ENCODE assay signal across 8 mouse cellular contexts in the genomic region with DNA sequence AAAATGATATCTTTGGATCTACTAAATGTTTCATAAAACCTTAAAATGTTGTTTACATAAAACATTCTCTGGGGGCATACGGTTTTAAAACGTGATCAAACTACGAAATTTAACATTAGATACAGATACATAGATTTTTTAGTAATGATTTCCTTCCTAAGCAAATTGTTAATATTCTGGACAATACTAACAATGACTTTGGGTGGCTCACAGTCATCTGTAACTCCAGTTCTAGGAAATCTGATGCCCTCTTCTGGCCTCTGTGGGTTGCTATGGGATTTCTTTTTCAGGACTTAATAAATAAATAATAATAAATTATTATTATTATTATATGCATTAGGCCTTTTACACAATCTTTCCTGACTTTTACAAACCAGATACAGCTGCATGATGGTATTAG. TPM values are rescaled to one million over a fixed set of nuclear protein-coding genes. Genes with fewer than 3 reads are reported as not detected.
DNase-seq lines count a peak whose midpoint lies in the region; ATAC-seq and TF ChIP-seq lines count a peak whose summit lies in the region.

No protein-coding gene starts in this region.

- DNase-seq in cerebellum, adult 2 months = peak in 1 of 2 experiments; percentile 67
- DNase-seq in cerebellum, postnatal 14 days = peak; percentile 55 to 62
- DNase-seq in hindbrain, embryonic 11.5 days (ENCODE audit: low spot score) = peak; percentile 41
- DNase-seq in ovary, adult 18-20 months (ENCODE audit: low spot score) = no peak
- DNase-seq in gastrocnemius, postnatal 36 days = no peak

- no peak for ATAC-seq in cerebellum, adult (ENCODE audit: insufficient number of reproducible peaks, low FRiP score, low TSS enrichment)
- no peak for ATAC-seq in hindbrain, embryonic 11.5 days (ENCODE audit: low FRiP score)
- no peak for ATAC-seq in liver, embryonic 15.5 days (ENCODE audit: insufficient read depth)
- ATAC-seq in stomach, embryonic 15.5 days (ENCODE audit: insufficient read depth, low FRiP score, low read depth) = no peak

- H3K4me3 ChIP-seq in cerebellum, adult 2 months (replicated peaks; ENCODE audit: insufficient read depth, low read depth, low read length) = peak overlapping the region; percentile 95
- H3K4me3 ChIP-seq in hindbrain, embryonic 11.5 days (ENCODE audit: low read depth, low read length) = peak overlapping the region; percentile 68
- peak overlapping the region; percentile 70 for H3K4me3 ChIP-seq in liver, embryonic 15.5 days (replicated peaks)
- H3K4me3 ChIP-seq in stomach, embryonic 15.5 days (replicated peaks) = peak overlapping the region; percentile 81; the same call in 1 of the 2 replicates

- WGBS in cerebellum, adult 2 months = 8% methylated on average over 3 of the region's 3 CpGs
- WGBS in hindbrain, embryonic 11.5 days = 17% methylated on average over 3 of the region's 3 CpGs
- 21% methylated on average over 3 of the region's 3 CpGs for WGBS in liver, embryonic 15.5 days (ENCODE audit: insufficient replicate concordance)
- WGBS in stomach, embryonic 15.5 days = 18% methylated on average over 3 of the region's 3 CpGs

- H3K9ac ChIP-seq in hindbrain, embryonic 11.5 days (ENCODE audit: low read depth, low read length) = no peak overlapping the region
- no peak overlapping the region for H3K9ac ChIP-seq in liver, embryonic 15.5 days
- H3K9ac ChIP-seq in stomach, embryonic 15.5 days = no peak overlapping the region

- no peaks in the 10 kb centered on the region for H3K36me3 ChIP-seq in hindbrain, embryonic 11.5 days (ENCODE audit: control insufficient read depth, insufficient read depth, low read length)
- no peaks in the 10 kb centered on the region for H3K36me3 ChIP-seq in liver, embryonic 15.5 days (replicated peaks)
- H3K36me3 ChIP-seq in stomach, embryonic 15.5 days = no peaks in the 10 kb centered on the region

- peak overlapping the region; percentile 45 for H3K4me2 ChIP-seq in hindbrain, embryonic 11.5 days (replicated peaks; ENCODE audit: low read depth, low read length)
- peak overlapping the region; percentile 78 for H3K4me2 ChIP-seq in liver, embryonic 15.5 days
- peak overlapping the region; percentile 61 for H3K4me2 ChIP-seq in stomach, embryonic 15.5 days

- no peaks in the 10 kb centered on the region for H3K9me3 ChIP-seq in hindbrain, embryonic 11.5 days (ENCODE audit: control insufficient read depth, low read length)
- no peaks in the 10 kb centered on the region for H3K9me3 ChIP-seq in liver, embryonic 15.5 days (replicated peaks)
- H3K9me3 ChIP-seq in stomach, embryonic 15.5 days = no peaks in the 10 kb centered on the region

- no peaks in the 10 kb centered on the region for H3K27me3 ChIP-seq in cerebellum, adult 2 months (ENCODE audit: control insufficient read depth, insufficient read depth, low read length)
- no peaks in the 10 kb centered on the region for H3K27me3 ChIP-seq in hindbrain, embryonic 11.5 days (ENCODE audit: control insufficient read depth, insufficient read depth, low read length)
- H3K27me3 ChIP-seq in liver, embryonic 15.5 days = peaks cover 40% of the 10 kb centered on the region; the same call in 1 of the 2 replicates
- no peaks in the 10 kb centered on the region for H3K27me3 ChIP-seq in stomach, embryonic 15.5 days (replicated peaks)

- TF ChIP-seq POLR2A in cerebellum, adult 2 months (IDR thresholded peaks at IDR 0.05; ENCODE audit: borderline replicate concordance, insufficient read depth, low read length) = no peak

- TF ChIP-seq CTCF in cerebellum, adult 2 months (IDR thresholded peaks at IDR 0.05; ENCODE audit: borderline replicate concordance, insufficient read depth, low read depth, low read length) = peak; percentile 21; the same call in 1 of the 2 replicates

- H3K4me1 ChIP-seq in cerebellum, adult 2 months (ENCODE audit: control insufficient read depth, insufficient read depth, low read length) = peaks cover 4% of the 10 kb centered on the region; the same call in 1 of the 2 replicates
- no peaks in the 10 kb centered on the region for H3K4me1 ChIP-seq in hindbrain, embryonic 11.5 days (replicated peaks; ENCODE audit: control insufficient read depth, insufficient read depth, low read length)
- H3K4me1 ChIP-seq in liver, embryonic 15.5 days (replicated peaks) = peaks cover 12% of the 10 kb centered on the region; the same call in 1 of the 2 replicates
- peaks cover 4% of the 10 kb centered on the region; the same call in 1 of the 2 replicates for H3K4me1 ChIP-seq in stomach, embryonic 15.5 days

- intact Hi-C loops in gastrocnemius, postnatal 36 days (cut with DNase I) = no loop called here

- H3K27ac ChIP-seq in cerebellum, adult 2 months (ENCODE audit: insufficient read depth, low read length) = no peak overlapping the region
- H3K27ac ChIP-seq in hindbrain, embryonic 11.5 days (ENCODE audit: low read depth, low read length) = peak overlapping the region; percentile 97; the same call in 1 of the 2 replicates
- H3K27ac ChIP-seq in liver, embryonic 15.5 days (replicated peaks) = no peak overlapping the region
- no peak overlapping the region for H3K27ac ChIP-seq in stomach, embryonic 15.5 days

RNA-seq across cellular contexts. Expression of a gene that starts 30.9 kb away (rescaled TPM):
- polyA plus RNA-seq in cerebellum, adult 2 months (2012; rRNA removed) = 1.00 and 2.7 TPM in 2 replicates
- polyA plus RNA-seq in hindbrain, embryonic 11.5 days (2014; fragmentation: Nextera tagmentation; extraction: Ambion mirVana) = 0.08 and 0.15 TPM in 2 replicates
- 14.6 and 17.9 TPM in 2 replicates for polyA plus RNA-seq in liver, embryonic 15.5 days (2015; fragmentation: Nextera tagmentation; extraction: Ambion mirVana)
- 2.1 and 2.4 TPM in 2 replicates for polyA plus RNA-seq in stomach, embryonic 15.5 days (2015; fragmentation: Nextera tagmentation; extraction: Ambion mirVana)
- 10 to 100 TPM; 19.1 to 22.9 TPM for total RNA-seq in gastrocnemius, postnatal 36 days (2021)

RNA-seq across cellular contexts. Expression of a gene that starts 44.9 kb away (rescaled TPM):
- polyA plus RNA-seq in cerebellum, adult 2 months (2012; rRNA removed) = 538 and 626 TPM in 2 replicates
- 0.56 and 0.74 TPM in 2 replicates for polyA plus RNA-seq in hindbrain, embryonic 11.5 days (2014; fragmentation: Nextera tagmentation; extraction: Ambion mirVana)
- polyA plus RNA-seq in liver, embryonic 15.5 days (2015; fragmentation: Nextera tagmentation; extraction: Ambion mirVana) = 0.08 and 0.17 TPM in 2 replicates
- 3.0 and 3.2 TPM in 2 replicates for polyA plus RNA-seq in stomach, embryonic 15.5 days (2015; fragmentation: Nextera tagmentation; extraction: Ambion mirVana)
- under 1 TPM; 0.07 to 0.23 TPM for total RNA-seq in gastrocnemius, postnatal 36 days (2021)

Comparison
In these comparisons a context has a peak if more than half of its experiments do, and no peak if none do; other contexts are left out.
1. DNase-seq: peak in cerebellum, postnatal 14 days (2 of 2) and hindbrain, embryonic 11.5 days (single experiment); none in ovary, adult 18-20 months (single experiment) and gastrocnemius, postnatal 36 days (0 of 2).
2. RNA of a gene that starts 44.9 kb away (polyA plus RNA-seq): 538 to 626 TPM in cerebellum, adult 2 months; 3.0 to 3.2 TPM in stomach, embryonic 15.5 days, 0.56 to 0.74 TPM in hindbrain, embryonic 11.5 days and 0.08 to 0.17 TPM in liver, embryonic 15.5 days; every median in the first group is over 100 times any median in the second.
3. Peak in every context shown above with its lines, with median percentiles within 50 percentile points of each other: H3K4me3 ChIP-seq and H3K4me2 ChIP-seq.